Mouse (Mus musculus) regulatory T cell (primary cell): ENCODE data around the gene Nfkbie.

Source experiments
- in situ Hi-C: fragments of 300-600 bp; cut with MboI, MseI; formaldehyde crosslinking; loops from one replicate; pipeline ENCODE4 v1.15.1; 2025; ENCODE audit warnings: high pct_unique_total_duplicates

Nfkbie gene

GRCm38 (mm10) chr17:45594881-45595735 is 39.6 kb downstream of the Nfkbie start:
- in situ Hi-C loops, result no loop called here

GRCm38 (mm10) chr17:45595736-45596390 is 40.4 kb downstream of the Nfkbie start:
- in situ Hi-C loops, result no loop called here

- in situ Hi-C loops, result no loop called here
These were observed 41.3 kb downstream of the Nfkbie start for GRCm38 (mm10) chr17:45596631-45597396.

- in situ Hi-C loops, result no loop called here
These were observed 42.3 kb downstream of the Nfkbie start for GRCm38 (mm10) chr17:45597787-45598186.

GRCm38 (mm10) chr17:45598376-45598775 is 42.9 kb downstream of the Nfkbie start:
- in situ Hi-C loops, result no loop called here

- in situ Hi-C loops, result no loop called here
These were observed 43.4 kb downstream of the Nfkbie start for GRCm38 (mm10) chr17:45598891-45599290.

- in situ Hi-C loops, result loop anchor here (25.0 kb wide), 1 partner anchor 1938 kb away; no protein-coding TSS in a partner anchor
These were observed 44.1 kb downstream of the Nfkbie start, which contains the start of gene Slc29a1 for GRCm38 (mm10) chr17:45599446-45600242. TSS of gene Slc29a1 (minus strand) at chr17:45599606.

- in situ Hi-C loops, result loop anchor here (25.0 kb wide), 1 partner anchor 1937 kb away; no protein-coding TSS in a partner anchor
These were observed 44.8 kb downstream of the Nfkbie start for GRCm38 (mm10) chr17:45600267-45600666.

- in situ Hi-C loops, result loop anchor here (25.0 kb wide), 1 partner anchor 1936 kb away; no protein-coding TSS in a partner anchor
These were observed 45.8 kb downstream of the Nfkbie start for GRCm38 (mm10) chr17:45601325-45601724.

- in situ Hi-C loops, result loop anchor here (25.0 kb wide), 1 partner anchor 1935 kb away; no protein-coding TSS in a partner anchor
These were observed 46.4 kb downstream of the Nfkbie start, which contains the start of gene Mymx for GRCm38 (mm10) chr17:45601877-45602304. TSS of gene Mymx (minus strand) at chr17:45602102.

GRCm38 (mm10) chr17:45602984-45603383 is 47.5 kb downstream of the Nfkbie start:
- in situ Hi-C loops, result loop anchor here (25.0 kb wide), 1 partner anchor 1934 kb away; no protein-coding TSS in a partner anchor

GRCm38 (mm10) chr17:45606992-45607879 is 51.7 kb downstream of the Nfkbie start:
- in situ Hi-C loops, result loop anchor here (25.0 kb wide), 1 partner anchor 1930 kb away; no protein-coding TSS in a partner anchor

- in situ Hi-C loops, result loop anchor here (25.0 kb wide), 1 partner anchor 1929 kb away; no protein-coding TSS in a partner anchor
These were observed 52.9 kb downstream of the Nfkbie start for GRCm38 (mm10) chr17:45608396-45608795.

- in situ Hi-C loops, result loop anchor here (25.0 kb wide), 1 partner anchor 1927 kb away; no protein-coding TSS in a partner anchor
These were observed 54.8 kb downstream of the Nfkbie start for GRCm38 (mm10) chr17:45610144-45610866.

GRCm38 (mm10) chr17:45612008-45612407 is 56.5 kb downstream of the Nfkbie start:
- in situ Hi-C loops, result loop anchor here (25.0 kb wide), 1 partner anchor 1925 kb away; no protein-coding TSS in a partner anchor
